ENCODE assay signal across 9 mouse cellular contexts in the genomic region with DNA sequence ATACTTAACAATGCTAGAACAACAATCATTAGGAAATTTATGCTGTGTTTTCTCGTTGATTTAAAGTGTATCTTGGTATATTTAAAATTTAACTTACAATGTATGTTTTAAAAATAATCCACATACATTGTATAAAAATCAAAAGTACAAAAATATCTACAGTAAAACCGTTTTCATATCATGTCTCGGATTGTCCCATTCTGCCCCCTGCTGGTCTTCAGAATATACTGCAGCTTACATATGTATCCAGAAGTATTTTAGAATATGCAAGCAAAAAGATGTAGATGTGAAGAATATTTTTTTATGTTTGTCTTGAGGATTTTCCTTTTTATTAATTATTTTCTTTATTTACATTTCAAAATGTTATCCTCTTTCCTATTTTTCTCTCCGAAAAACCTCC. TPM values are rescaled to one million over a fixed set of nuclear protein-coding genes. Genes with fewer than 3 reads are reported as not detected.
DNase-seq lines count a peak whose midpoint lies in the region; ATAC-seq and TF ChIP-seq lines count a peak whose summit lies in the region.
"Had no signal": no experiment of that assay in that cellular context is flagged by ENCODE, and none has a peak within 500 bp of the region (broad histone marks: within the 10 kb centered on the region; RNA-seq: fewer than 3 reads in every experiment).

No protein-coding gene starts in this region.

- DNase-seq in cerebellum, adult 11 months: peak; percentile 6
- DNase-seq in cerebellum, postnatal 4 days (ENCODE audit: low spot score in 2 of 2): no peak
- DNase-seq in left cerebral cortex, postnatal 25 days (ENCODE audit: low spot score in 2 of 2): peak; percentile 19 to 32
- no peak for DNase-seq in left cerebral cortex, postnatal 36 days (ENCODE audit: low spot score in 2 of 2)
- DNase-seq in adipocyte (ENCODE audit: low spot score): peak; percentile 78
- peak; percentile 22 for DNase-seq in limb, embryonic 14.5 days (ENCODE audit: low spot score)
- no peak for DNase-seq in frontal cortex, postnatal 14 days (ENCODE audit: low spot score in 2 of 2)
- no peak for DNase-seq in urinary bladder, adult 18-20 months (ENCODE audit: low spot score in 2 of 2)

- no peaks in the 10 kb centered on the region for H3K9me3 ChIP-seq in limb, embryonic 14.5 days (ENCODE audit: control insufficient read depth, low read length)

- no peaks in the 10 kb centered on the region for H3K27me3 ChIP-seq in limb, embryonic 14.5 days (ENCODE audit: control insufficient read depth, insufficient read depth, low read length)

- intact Hi-C loops in left cerebral cortex, postnatal 25 days (cut with DNase I): no loop called here
- intact Hi-C loops in left cerebral cortex, postnatal 36 days (cut with DNase I): loop anchor here (1.0 kb wide), 1 partner anchor 302 kb away; no protein-coding TSS in a partner anchor

- ATAC-seq in limb, embryonic 14.5 days (ENCODE audit: low FRiP score, low read depth): no peak

- TF ChIP-seq POLR2A in limb, embryonic 14.5 days (IDR thresholded peaks at IDR 0.05; ENCODE audit: borderline replicate concordance, extremely low read depth, insufficient read depth, insufficient read length): no peak

- H3K4me3 ChIP-seq in limb, embryonic 14.5 days (replicated peaks; ENCODE audit: low read length): no peak overlapping the region

- H3K27ac ChIP-seq in limb, embryonic 14.5 days (replicated peaks; ENCODE audit: low read depth, low read length): no peak overlapping the region

- H3K36me3 ChIP-seq in limb, embryonic 14.5 days (ENCODE audit: control insufficient read depth, insufficient read depth, low read length): no peaks in the 10 kb centered on the region

- WGBS in limb, embryonic 14.5 days: 37% methylated on average over 4 of the region's 4 CpGs

- no peak overlapping the region for H3K9ac ChIP-seq in limb, embryonic 14.5 days (ENCODE audit: low read depth, low read length, severe bottlenecking)

- H3K4me2 ChIP-seq in limb, embryonic 14.5 days (replicated peaks; ENCODE audit: low read depth, low read length, severe bottlenecking): no peak overlapping the region

- no peaks in the 10 kb centered on the region for H3K4me1 ChIP-seq in limb, embryonic 14.5 days (ENCODE audit: control insufficient read depth, insufficient read depth, low read length)

RNA-seq across cellular contexts. Expression of gene Lpxn, which starts 24.4 kb away (rescaled TPM):
- total RNA-seq in left cerebral cortex, postnatal 25 days (2021): 1 to 10 TPM; 1.4 to 2.0 TPM
- 1 to 10 TPM; 1.2 to 1.6 TPM for total RNA-seq in left cerebral cortex, postnatal 36 days (2021)
- polyA plus RNA-seq in limb, embryonic 14.5 days (2012; rRNA removed): 4.0 and 4.1 TPM in 2 replicates
- 3.7 and 4.8 TPM in 2 replicates for polyA plus RNA-seq in limb, embryonic 14.5 days (2014; fragmentation: Nextera tagmentation; extraction: Ambion mirVana)

RNA-seq across cellular contexts. Expression of gene Zfp91, which starts 24.5 kb away (rescaled TPM):
- 10 to 100 TPM; 94.5 to 98.0 TPM for total RNA-seq in left cerebral cortex, postnatal 25 days (2021)
- 10 to 100 TPM; 94.2 to 95.2 TPM for total RNA-seq in left cerebral cortex, postnatal 36 days (2021)
- polyA plus RNA-seq in limb, embryonic 14.5 days (2012; rRNA removed): 28.5 and 30.4 TPM in 2 replicates
- 10.3 and 11.5 TPM in 2 replicates for polyA plus RNA-seq in limb, embryonic 14.5 days (2014; fragmentation: Nextera tagmentation; extraction: Ambion mirVana)

RNA-seq across cellular contexts. Expression of gene Gm5244, which starts 26.1 kb away (rescaled TPM):
- total RNA-seq in left cerebral cortex, postnatal 25 days (2021): not detected
- not detected for total RNA-seq in left cerebral cortex, postnatal 36 days (2021)
- polyA plus RNA-seq in limb, embryonic 14.5 days (2012; rRNA removed): not detected in 2 replicates
- polyA plus RNA-seq in limb, embryonic 14.5 days (2014; fragmentation: Nextera tagmentation; extraction: Ambion mirVana): not detected in 2 replicates
- polyA plus RNA-seq: frontal cortex, adult 2 months had no signal

RNA-seq across cellular contexts. Expression of gene Olfr1444, which starts 36.7 kb away (rescaled TPM):
- not detected for total RNA-seq in left cerebral cortex, postnatal 25 days (2021)
- total RNA-seq in left cerebral cortex, postnatal 36 days (2021): not detected
- not detected in 2 replicates for polyA plus RNA-seq in limb, embryonic 14.5 days (2012; rRNA removed)
- polyA plus RNA-seq in limb, embryonic 14.5 days (2014; fragmentation: Nextera tagmentation; extraction: Ambion mirVana): not detected in 2 replicates
- polyA plus RNA-seq: frontal cortex, adult 2 months had no signal

RNA-seq across cellular contexts. Expression of gene Cntf, which starts 55.0 kb away (rescaled TPM):
- 1 to 10 TPM; 2.6 to 3.6 TPM for total RNA-seq in left cerebral cortex, postnatal 25 days (2021)
- total RNA-seq in left cerebral cortex, postnatal 36 days (2021): 1 to 10 TPM; 2.6 to 3.9 TPM
- polyA plus RNA-seq in limb, embryonic 14.5 days (2012; rRNA removed): 1.7 and 2.6 TPM in 2 replicates
- polyA plus RNA-seq in limb, embryonic 14.5 days (2014; fragmentation: Nextera tagmentation; extraction: Ambion mirVana): 0.22 and 0.66 TPM in 2 replicates

Comparison
In these comparisons a context has a peak if more than half of its experiments do, and no peak if none do; other contexts are left out.
1. DNase-seq: peak in cerebellum, adult 11 months (single experiment), left cerebral cortex, postnatal 25 days (2 of 2), adipocyte (single experiment) and limb, embryonic 14.5 days (single experiment); none in cerebellum, postnatal 4 days (0 of 2), left cerebral cortex, postnatal 36 days (0 of 2), frontal cortex, postnatal 14 days (0 of 2) and urinary bladder, adult 18-20 months (0 of 2).